Mouse (Mus musculus): ENCODE results near the gene Hus1. TPM values are rescaled to one million over a fixed set of nuclear protein-coding genes. Genes with fewer than 3 reads are reported as not detected.

Hus1 gene
- polyA plus RNA-seq, 1 experiment from 2014 or later = 10.2 TPM

- no peaks in the 10 kb centered on the region for H3K36me3 ChIP-seq
- ATAC-seq = no peak
- no peak within 1 kb of the TSS for H3K27ac ChIP-seq
- no peak within 1 kb of the TSS for H3K9ac ChIP-seq (replicated peaks)
- H3K9me3 ChIP-seq = no peaks in the 10 kb centered on the region
- H3K27me3 ChIP-seq = no peaks in the 10 kb centered on the region
- H3K4me3 ChIP-seq (replicated peaks) = no peak within 1 kb of the TSS
- 47% methylated on average over 3 of the region's 3 CpGs for WGBS
- H3K4me1 ChIP-seq (replicated peaks) = no peaks in the 10 kb centered on the region
- H3K4me2 ChIP-seq (replicated peaks) = no peak within 1 kb of the TSS
These were observed 37.8 kb downstream of the Hus1 start, which contains the start of gene Pkd1l1 for GRCm38 (mm10) chr11:8973166-8973565. TSS of gene Pkd1l1 (minus strand) at chr11:8973266.

- Histone ChIP-seq H3K4me1 (replicated peaks) (no peaks in the 10 kb centered on the region), H3K9ac (replicated peaks) (no peak overlapping the region), H3K4me2 (replicated peaks) (no peak overlapping the region), H3K4me3 (replicated peaks) (no peak overlapping the region), H3K27ac (no peak overlapping the region), H3K36me3 (no peaks in the 10 kb centered on the region), H3K27me3 (no peaks in the 10 kb centered on the region), H3K9me3 (no peaks in the 10 kb centered on the region)
- no peak for ATAC-seq
- WGBS = 84% methylated on average over 6 of the region's 6 CpGs
These were observed 38.9 kb downstream of the Hus1 start for GRCm38 (mm10) chr11:8972093-8972492.

- no peaks in the 10 kb centered on the region for H3K9me3 ChIP-seq
- H3K9ac ChIP-seq (replicated peaks) = no peak overlapping the region
- H3K36me3 ChIP-seq = no peaks in the 10 kb centered on the region
- no peak overlapping the region for H3K27ac ChIP-seq
- H3K4me1 ChIP-seq (replicated peaks) = no peaks in the 10 kb centered on the region
- no peak overlapping the region for H3K4me2 ChIP-seq (replicated peaks)
- H3K27me3 ChIP-seq = no peaks in the 10 kb centered on the region
- WGBS = 77% methylated on average over 9 of the region's 9 CpGs
- ATAC-seq = no peak
- no peak overlapping the region for H3K4me3 ChIP-seq (replicated peaks)
These were observed 40.5 kb downstream of the Hus1 start for GRCm38 (mm10) chr11:8970509-8970908.

GRCm38 (mm10) chr11:8968094-8968493 is 42.9 kb downstream of the Hus1 start:
- no peaks in the 10 kb centered on the region for H3K4me1 ChIP-seq (replicated peaks)
- H3K36me3 ChIP-seq = no peaks in the 10 kb centered on the region
- H3K9me3 ChIP-seq = no peaks in the 10 kb centered on the region
- no peak overlapping the region for H3K4me2 ChIP-seq (replicated peaks)
- H3K4me3 ChIP-seq (replicated peaks) = no peak overlapping the region
- H3K27me3 ChIP-seq = no peaks in the 10 kb centered on the region
- ATAC-seq = no peak
- H3K27ac ChIP-seq = no peak overlapping the region
- H3K9ac ChIP-seq (replicated peaks) = no peak overlapping the region
- 97% methylated on average over 7 of the region's 7 CpGs for WGBS

- no peak overlapping the region for H3K4me3 ChIP-seq (replicated peaks)
- H3K27me3 ChIP-seq = no peaks in the 10 kb centered on the region
- H3K4me2 ChIP-seq (replicated peaks) = no peak overlapping the region
- no peaks in the 10 kb centered on the region for H3K36me3 ChIP-seq
- no peak for ATAC-seq
- no peak overlapping the region for H3K9ac ChIP-seq (replicated peaks)
- WGBS = 61% methylated on average over 10 of the region's 10 CpGs
- no peak overlapping the region for H3K27ac ChIP-seq
- no peaks in the 10 kb centered on the region for H3K4me1 ChIP-seq (replicated peaks)
- no peaks in the 10 kb centered on the region for H3K9me3 ChIP-seq
These were observed 52.4 kb downstream of the Hus1 start for GRCm38 (mm10) chr11:8958572-8958971.

GRCm38 (mm10) chr11:8958108-8958507 is 52.9 kb downstream of the Hus1 start:
- no peak overlapping the region for H3K4me3 ChIP-seq (replicated peaks)
- H3K9me3 ChIP-seq = no peaks in the 10 kb centered on the region
- no peak overlapping the region for H3K4me2 ChIP-seq (replicated peaks)
- 73% methylated on average over 4 of the region's 4 CpGs for WGBS
- no peaks in the 10 kb centered on the region for H3K36me3 ChIP-seq
- no peak overlapping the region for H3K27ac ChIP-seq
- no peaks in the 10 kb centered on the region for H3K27me3 ChIP-seq
- ATAC-seq = no peak
- H3K9ac ChIP-seq (replicated peaks) = no peak overlapping the region
- no peaks in the 10 kb centered on the region for H3K4me1 ChIP-seq (replicated peaks)

GRCm38 (mm10) chr11:8957023-8957422 is 54.0 kb downstream of the Hus1 start:
- no peak overlapping the region for H3K9ac ChIP-seq (replicated peaks)
- no peaks in the 10 kb centered on the region for H3K36me3 ChIP-seq
- ATAC-seq = no peak
- no peak overlapping the region for H3K4me2 ChIP-seq (replicated peaks)
- no peaks in the 10 kb centered on the region for H3K27me3 ChIP-seq
- H3K9me3 ChIP-seq = no peaks in the 10 kb centered on the region
- no peak overlapping the region for H3K4me3 ChIP-seq (replicated peaks)
- no peak overlapping the region for H3K27ac ChIP-seq
- WGBS = 67% methylated on average over 6 of the region's 6 CpGs
- no peaks in the 10 kb centered on the region for H3K4me1 ChIP-seq (replicated peaks)

- Histone ChIP-seq H3K27ac (no peak overlapping the region), H3K4me2 (replicated peaks) (no peak overlapping the region), H3K27me3 (no peaks in the 10 kb centered on the region), H3K4me1 (replicated peaks) (no peaks in the 10 kb centered on the region), H3K9ac (replicated peaks) (no peak overlapping the region), H3K36me3 (no peaks in the 10 kb centered on the region), H3K9me3 (no peaks in the 10 kb centered on the region), H3K4me3 (replicated peaks) (no peak overlapping the region)
- ATAC-seq = peak; percentile 78
- WGBS = 13% methylated on average over 1 of the region's 1 CpGs
These were observed 55.3 kb downstream of the Hus1 start for GRCm38 (mm10) chr11:8955678-8956077.

GRCm38 (mm10) chr11:8949765-8950430 is 61.1 kb downstream of the Hus1 start:
- H3K9ac ChIP-seq (replicated peaks) = no peak overlapping the region
- WGBS = 70% methylated on average over 6 of the region's 6 CpGs
- no peak overlapping the region for H3K4me3 ChIP-seq (replicated peaks)
- 0 out of 2 replicates have a peak, but pooled peaks have one; percentile 31 for ATAC-seq
- no peak overlapping the region for H3K4me2 ChIP-seq (replicated peaks)
- H3K36me3 ChIP-seq = no peaks in the 10 kb centered on the region
- no peaks in the 10 kb centered on the region for H3K27me3 ChIP-seq
- H3K9me3 ChIP-seq = no peaks in the 10 kb centered on the region
- H3K4me1 ChIP-seq (replicated peaks) = no peaks in the 10 kb centered on the region
- H3K27ac ChIP-seq = no peak overlapping the region

GRCm38 (mm10) chr11:8948871-8949270 is 62.1 kb downstream of the Hus1 start:
- no peak for ATAC-seq
- Histone ChIP-seq H3K27ac (no peak overlapping the region), H3K9ac (replicated peaks) (no peak overlapping the region), H3K4me1 (replicated peaks) (no peaks in the 10 kb centered on the region), H3K4me2 (replicated peaks) (no peak overlapping the region), H3K4me3 (replicated peaks) (no peak overlapping the region), H3K36me3 (no peaks in the 10 kb centered on the region), H3K27me3 (no peaks in the 10 kb centered on the region), H3K9me3 (no peaks in the 10 kb centered on the region)
- WGBS = 68% methylated on average over 3 of the region's 3 CpGs

GRCm38 (mm10) chr11:8944114-8944513 is 66.9 kb downstream of the Hus1 start:
- 89% methylated on average over 4 of the region's 4 CpGs for WGBS
- ATAC-seq = no peak

More at GRCm38 (mm10) chr11:8944114-8944513, 66.9 kb downstream of the Hus1 start:
- Histone ChIP-seq H3K9me3 (no peaks in the 10 kb centered on the region), H3K9ac (replicated peaks) (no peak overlapping the region), H3K36me3 (no peaks in the 10 kb centered on the region), H3K4me1 (replicated peaks) (no peaks in the 10 kb centered on the region), H3K4me2 (replicated peaks) (no peak overlapping the region), H3K4me3 (replicated peaks) (no peak overlapping the region), H3K27me3 (no peaks in the 10 kb centered on the region), H3K27ac (no peak overlapping the region)
